Mouse (Mus musculus): ENCODE results near the gene Shoc2.

The Shoc2 gene

GRCm38 (mm10) chr19:54035100-54035499 is 91.0 kb downstream of the Shoc2 start:
- no peak for DNase-seq (ENCODE audit: low spot score)

DNA sequence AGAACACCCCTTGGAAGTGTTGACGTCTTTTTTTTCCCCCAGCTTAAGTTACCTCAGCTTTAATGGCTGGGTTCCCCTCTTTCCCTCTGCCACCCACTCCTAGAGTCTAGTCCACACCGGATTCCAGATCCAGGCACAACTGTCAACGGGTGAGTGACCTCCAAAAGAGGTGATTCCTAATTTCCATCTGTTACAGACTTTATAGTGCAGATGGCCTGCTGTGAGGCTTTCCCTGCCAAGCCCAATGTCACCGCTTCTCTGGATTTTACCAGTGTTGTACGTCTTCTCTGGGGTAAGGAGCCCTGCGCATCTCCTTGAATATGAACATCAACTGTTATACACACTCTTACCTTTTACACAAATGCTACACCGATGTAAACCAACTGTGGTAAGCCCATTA is 95.3 kb downstream of the Shoc2 start:
- DNase-seq (ENCODE audit: low spot score) = no peak

- DNase-seq (ENCODE audit: low spot score) = no peak
These were observed 96.4 kb downstream of the Shoc2 start for GRCm38 (mm10) chr19:54040356-54041028.

- no peak for DNase-seq (ENCODE audit: low spot score)
These were observed 96.9 kb downstream of the Shoc2 start for GRCm38 (mm10) chr19:54041029-54041367.

DNA sequence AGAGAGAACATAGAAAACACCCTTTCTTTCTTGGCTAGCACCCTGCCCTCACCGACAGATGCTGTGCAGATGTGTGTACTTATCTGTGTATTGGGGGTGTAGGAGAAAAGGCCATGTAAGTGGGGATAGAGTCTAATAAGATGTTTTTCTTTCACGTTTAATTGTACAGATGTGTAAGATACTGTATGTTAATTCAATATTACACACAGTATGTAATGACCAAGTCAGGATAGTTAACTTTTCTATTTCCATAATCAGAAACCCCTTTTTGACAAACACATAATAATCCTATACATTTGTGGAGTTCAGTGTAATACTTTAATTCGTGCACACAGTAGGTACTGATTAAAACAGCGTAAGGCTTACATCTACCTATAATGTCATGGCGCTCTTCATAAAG is 99.7 kb downstream of the Shoc2 start, which contains the start of gene Adra2a:
TSS of gene Adra2a (plus strand) at position 301 of the 400 bp plus-strand sequence.
- no peak for DNase-seq (ENCODE audit: low spot score)

- DNase-seq (ENCODE audit: low spot score) = peak; percentile 72
These were observed 100.6 kb downstream of the Shoc2 start for GRCm38 (mm10) chr19:54044507-54045371.

DNA sequence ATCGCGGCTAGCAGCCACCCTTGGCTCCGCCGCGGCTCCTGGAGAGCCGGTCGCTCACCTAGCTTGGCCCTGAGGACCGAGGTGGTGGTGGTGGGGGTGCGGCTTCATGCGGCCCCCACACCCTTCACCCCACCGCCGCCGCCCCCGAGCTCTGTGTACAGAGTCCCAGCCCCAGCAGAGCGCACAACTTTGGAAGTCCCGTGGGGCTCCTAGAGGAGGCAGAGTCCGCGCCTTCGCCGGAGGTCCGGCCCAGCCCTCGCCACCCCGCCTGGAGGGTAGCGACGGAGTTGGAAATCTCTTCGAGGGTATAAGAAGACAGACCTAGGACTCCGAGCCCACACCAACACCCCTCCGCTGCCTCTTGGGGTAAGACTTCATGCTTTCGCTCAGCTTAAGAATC is 101.3 kb downstream of the Shoc2 start:
- no peak for DNase-seq (ENCODE audit: low spot score)

DNA sequence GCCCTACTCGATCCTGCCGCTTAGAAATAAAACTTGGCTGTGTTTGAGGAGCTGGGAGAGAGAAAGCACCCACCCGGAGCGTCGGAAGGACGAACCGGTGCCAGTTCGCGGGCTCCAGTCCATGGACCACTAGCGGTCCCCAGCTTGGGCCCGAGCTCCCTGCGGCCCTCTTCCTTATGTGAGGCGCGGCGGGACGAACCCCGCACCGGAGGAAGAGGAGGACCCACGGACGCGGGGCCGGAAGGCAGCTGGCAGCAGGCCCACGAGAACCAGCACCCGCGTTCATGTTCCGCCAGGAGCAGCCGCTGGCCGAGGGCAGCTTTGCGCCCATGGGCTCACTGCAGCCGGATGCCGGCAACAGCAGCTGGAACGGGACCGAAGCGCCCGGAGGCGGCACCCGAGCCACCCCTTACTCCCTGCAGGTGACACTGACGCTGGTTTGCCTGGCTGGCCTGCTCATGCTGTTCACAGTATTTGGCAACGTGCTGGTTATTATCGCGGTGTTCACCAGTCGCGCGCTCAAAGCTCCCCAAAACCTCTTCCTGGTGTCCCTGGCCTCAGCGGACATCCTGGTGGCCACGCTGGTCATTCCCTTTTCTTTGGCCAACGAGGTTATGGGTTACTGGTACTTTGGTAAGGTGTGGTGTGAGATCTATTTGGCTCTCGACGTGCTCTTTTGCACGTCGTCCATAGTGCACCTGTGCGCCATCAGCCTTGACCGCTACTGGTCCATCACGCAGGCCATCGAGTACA is 102.0 kb downstream of the Shoc2 start:
- DNase-seq (ENCODE audit: low spot score) = no peak

- no peak for DNase-seq (ENCODE audit: low spot score)
These were observed 102.6 kb downstream of the Shoc2 start for GRCm38 (mm10) chr19:54046684-54047070.

GRCm38 (mm10) chr19:54047386-54048050 is 103.4 kb downstream of the Shoc2 start:
- no peak for DNase-seq (ENCODE audit: low spot score)

DNA sequence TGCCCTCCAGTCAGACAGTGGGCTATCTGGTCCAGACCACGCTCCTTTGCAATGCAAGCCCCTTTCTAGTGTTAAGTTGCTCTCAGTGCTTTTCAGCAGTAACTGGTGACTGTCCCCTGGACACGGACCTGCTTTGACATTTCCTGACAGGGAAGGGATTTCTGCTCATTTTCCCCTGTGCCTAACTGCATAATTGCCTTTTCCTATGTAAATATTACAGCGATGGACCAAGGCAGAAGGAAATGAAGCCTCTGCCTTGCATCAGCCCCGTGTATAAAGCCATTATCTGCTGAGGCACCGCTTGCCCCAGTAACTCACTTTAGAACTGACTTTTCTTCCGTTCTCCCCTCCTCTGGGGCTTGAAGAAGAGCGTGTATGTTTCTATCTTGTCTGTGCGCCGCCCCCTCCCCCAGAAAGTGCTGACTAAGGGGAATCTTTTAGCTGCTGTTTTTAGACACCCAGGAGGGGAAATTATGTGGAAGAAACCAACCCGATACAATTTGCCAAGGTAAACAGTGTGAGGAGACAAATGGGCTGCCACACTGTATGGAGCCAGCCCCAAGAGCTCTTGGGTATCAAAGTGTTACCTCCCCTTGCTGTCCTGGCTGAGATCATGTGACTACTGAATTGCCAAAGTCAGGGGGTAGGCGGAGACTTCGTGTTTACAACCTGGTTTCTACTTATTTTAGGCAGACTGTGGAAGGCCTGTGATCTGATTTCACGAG is 104.2 kb downstream of the Shoc2 start:
- DNase-seq (ENCODE audit: low spot score) = no peak

- DNase-seq (ENCODE audit: low spot score) = no peak
These were observed 107.5 kb downstream of the Shoc2 start for GRCm38 (mm10) chr19:54051651-54052050.

- no peak for DNase-seq (ENCODE audit: low spot score)
These were observed 111.7 kb downstream of the Shoc2 start for GRCm38 (mm10) chr19:54055845-54056244.

DNA sequence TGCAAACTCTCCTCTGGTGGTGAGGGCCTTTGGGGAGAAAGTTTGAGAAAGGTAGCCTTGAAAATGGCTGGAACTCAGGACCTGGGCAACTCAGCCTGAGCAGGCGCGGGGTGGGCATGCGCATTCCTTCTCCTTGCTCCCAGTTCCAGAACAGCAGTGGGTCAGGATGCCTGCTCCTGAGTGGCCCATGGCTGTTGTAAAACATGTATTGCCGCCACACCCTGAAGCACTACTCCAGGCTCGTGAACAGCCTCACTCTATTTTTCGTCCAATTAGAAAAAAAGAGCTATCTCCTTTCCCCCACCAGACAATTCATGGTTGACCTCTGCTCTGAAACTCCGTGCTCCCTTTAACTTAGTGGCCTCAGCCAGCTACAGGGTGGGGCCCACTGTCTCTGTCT is 124.3 kb downstream of the Shoc2 start:
- no peak for DNase-seq (ENCODE audit: low spot score)

DNA sequence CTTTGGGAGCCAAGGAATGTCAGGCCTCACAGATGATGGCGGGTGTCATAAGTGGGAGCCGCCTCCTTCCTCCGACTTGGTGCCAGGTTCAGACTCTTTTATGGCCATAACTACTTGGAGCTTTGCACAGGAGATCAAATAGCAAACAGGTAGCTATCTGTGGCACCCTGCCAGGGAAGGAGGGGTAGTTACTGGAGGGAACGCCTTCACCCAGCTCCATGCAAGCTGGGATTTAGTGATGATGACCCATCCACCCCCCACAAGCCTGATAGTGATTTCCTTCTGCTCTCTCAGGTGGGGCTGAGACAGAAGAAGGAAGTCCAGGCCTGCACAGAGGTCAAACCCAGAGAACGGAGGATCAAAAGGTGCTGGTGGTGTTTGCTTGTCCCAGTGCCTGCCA is 126.4 kb downstream of the Shoc2 start:
- DNase-seq (ENCODE audit: low spot score) = no peak

DNA sequence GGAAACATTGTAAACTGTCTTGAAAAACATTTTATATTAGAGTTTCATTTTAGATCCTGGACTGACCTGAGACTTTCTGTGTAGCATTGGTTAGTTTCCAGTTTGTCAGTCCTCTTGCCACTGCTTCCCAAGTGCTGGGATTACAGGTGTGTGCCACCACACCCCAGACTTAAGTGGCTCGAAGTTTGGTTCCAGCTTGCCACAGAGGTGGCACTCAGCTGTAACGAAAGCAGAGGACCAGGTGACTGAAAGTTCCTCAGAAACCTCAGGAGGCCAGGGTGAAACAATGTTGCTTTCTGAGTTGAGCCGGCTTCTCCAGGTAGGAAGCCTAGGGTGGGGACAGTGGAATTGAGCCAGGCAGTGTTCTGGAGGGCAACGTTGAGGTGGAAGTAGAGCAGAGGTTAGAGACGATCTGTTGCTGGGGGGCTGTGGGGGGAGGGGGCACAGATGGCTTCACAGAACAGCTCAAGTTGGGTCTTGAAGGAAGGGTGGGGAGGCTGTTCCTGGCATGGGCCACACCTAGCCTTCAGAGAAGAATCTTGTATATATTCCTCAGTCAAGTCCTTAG is 128.2 kb downstream of the Shoc2 start:
- no peak for DNase-seq (ENCODE audit: low spot score)

- DNase-seq (ENCODE audit: low spot score) = no peak
These were observed 132.6 kb downstream of the Shoc2 start for GRCm38 (mm10) chr19:54076362-54077349.

- DNase-seq (ENCODE audit: low spot score) = no peak
These were observed 137.2 kb downstream of the Shoc2 start for GRCm38 (mm10) chr19:54081303-54081702.

DNA sequence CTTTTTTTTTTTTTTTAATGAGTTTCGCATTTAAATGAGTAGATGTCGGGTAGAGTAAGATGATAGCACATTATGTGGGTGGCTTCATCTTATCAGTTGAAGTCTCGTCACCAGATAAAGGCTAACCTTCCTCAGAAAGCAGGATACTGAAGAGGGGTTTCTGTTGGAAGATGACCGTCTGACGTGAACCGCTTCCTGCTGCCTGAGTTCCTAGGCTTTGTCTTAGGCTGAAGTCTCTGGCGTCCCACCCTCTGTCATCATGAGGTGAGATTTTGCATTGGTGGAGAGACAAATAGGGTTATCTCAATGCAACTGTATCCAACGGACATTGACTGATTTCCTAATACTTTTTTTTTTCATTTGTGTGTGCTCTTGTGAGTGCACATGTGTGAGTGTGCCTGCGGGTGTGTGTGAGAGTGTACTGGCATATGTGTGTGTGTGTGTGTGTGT is 137.6 kb downstream of the Shoc2 start:
- no peak for DNase-seq (ENCODE audit: low spot score)
